Mouse (Mus musculus): Measurements from ENCODE around the gene Phf24.

- TF ChIP-seq POLR2A (IDR thresholded peaks at IDR 0.05; ENCODE audit: low read depth, low read length) (no peak), CTCF (IDR thresholded peaks at IDR 0.05; ENCODE audit: extremely low read depth, insufficient read length, insufficient replicate concordance, low read depth, low read length) (no peak)
Observed at GRCm38 (mm10) chr4:42959382-42959781, 42.9 kb downstream of the Phf24 start.
